Mouse (Mus musculus): ENCODE results near the gene Acsl6.

DNA sequence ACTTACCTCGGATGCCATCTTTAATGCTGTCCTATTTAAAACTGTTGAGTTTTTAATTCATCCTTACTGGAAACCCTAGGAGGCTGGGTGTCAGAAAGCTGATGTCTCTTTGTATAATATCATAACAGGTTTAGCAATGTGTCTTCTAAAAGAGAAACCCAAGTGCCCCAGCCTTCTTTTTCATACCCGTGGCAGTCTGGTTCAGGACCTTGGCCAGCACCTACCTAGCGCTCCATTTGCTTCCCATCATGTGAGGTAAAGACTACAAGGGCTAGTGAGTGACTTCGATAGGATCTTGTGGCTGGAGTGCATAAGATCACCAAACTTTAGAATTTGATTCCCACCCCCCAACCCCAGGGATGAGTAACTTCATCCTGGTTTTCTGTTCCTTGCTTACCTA, 40.1 kb downstream of the Acsl6 start:
- no peak for TF ChIP-seq CTCF (IDR thresholded peaks at IDR 0.05)
- no peak for TF ChIP-seq EP300 (IDR thresholded peaks at IDR 0.05)

Measured in lung, postnatal 0 days (tissue).